Mouse (Mus musculus): ENCODE measurements around the gene B830017H08Rik.

GRCm38 (mm10) chr16:17798321-17799180, 34.4 kb upstream of the B830017H08Rik start:
- TF ChIP-seq CTCF (conservative IDR thresholded peaks at IDR 0.05; ENCODE audit: insufficient read depth, insufficient read length, low read depth, low read length) = no peak
- no peak for TF ChIP-seq POLR2A (IDR thresholded peaks at IDR 0.05; ENCODE audit: low read depth, low read length)

Measured in kidney, adult 2 months (tissue).